Mouse (Mus musculus): Measurements from ENCODE around the gene Arid5b. TPM values are rescaled to one million over a fixed set of nuclear protein-coding genes. Genes with fewer than 3 reads are reported as not detected.
A peak's percentile ranks its signal among the peaks of the same experiment; 100 is the strongest.

Gene Arid5b
- total and polyA plus RNA-seq, 2 experiments from 2014 or later: 11.4 to 14.5 TPM

- H3K27me3 ChIP-seq (ENCODE audit: control insufficient read depth, insufficient read depth, low read length): no peaks in the 10 kb centered on the region
- no peaks in the 10 kb centered on the region for H3K36me3 ChIP-seq (replicated peaks; ENCODE audit: control insufficient read depth, insufficient read depth, low read length)
- no peak overlapping the region for H3K4me2 ChIP-seq (ENCODE audit: low read depth, low read length)
- no peak for TF ChIP-seq EP300 (IDR thresholded peaks at IDR 0.05; ENCODE audit: low read depth)
- no peak for TF ChIP-seq CTCF (IDR thresholded peaks at IDR 0.05; ENCODE audit: low read depth)
- no peak overlapping the region for H3K9ac ChIP-seq (replicated peaks; ENCODE audit: low read depth, low read length)
- H3K9me3 ChIP-seq (replicated peaks; ENCODE audit: control insufficient read depth, low read length): no peaks in the 10 kb centered on the region
- 36% methylated on average over 5 of the region's 5 CpGs for WGBS
- H3K27ac ChIP-seq (ENCODE audit: low read depth): no peak overlapping the region
- no peak for DNase-seq (ENCODE audit: low spot score)
- H3K4me3 ChIP-seq (ENCODE audit: low read depth, low read length): no peak overlapping the region
- no peak for ATAC-seq (ENCODE audit: insufficient read depth, low read depth)
- H3K4me1 ChIP-seq (ENCODE audit: control insufficient read depth, insufficient read depth): peaks cover 18% of the 10 kb centered on the region; the same call in 1 of the 2 replicates
Measured at GRCm38 (mm10) chr10:68158555-68158954, 120.0 kb downstream of the Arid5b start.

GRCm38 (mm10) chr10:68157511-68157910 lies 121.0 kb downstream of the Arid5b start:
- Histone ChIP-seq H3K4me2 (ENCODE audit: low read depth, low read length) (no peak overlapping the region), H3K4me1 (ENCODE audit: control insufficient read depth, insufficient read depth) (peaks cover 18% of the 10 kb centered on the region; the same call in 1 of the 2 replicates), H3K27me3 (ENCODE audit: control insufficient read depth, insufficient read depth, low read length) (no peaks in the 10 kb centered on the region), H3K36me3 (replicated peaks; ENCODE audit: control insufficient read depth, insufficient read depth, low read length) (no peaks in the 10 kb centered on the region), H3K9ac (replicated peaks; ENCODE audit: low read depth, low read length) (no peak overlapping the region), H3K9me3 (replicated peaks; ENCODE audit: control insufficient read depth, low read length) (no peaks in the 10 kb centered on the region), H3K27ac (ENCODE audit: low read depth) (no peak overlapping the region), H3K4me3 (ENCODE audit: low read depth, low read length) (no peak overlapping the region)
- no peak for TF ChIP-seq EP300 (IDR thresholded peaks at IDR 0.05; ENCODE audit: low read depth)
- TF ChIP-seq CTCF (IDR thresholded peaks at IDR 0.05; ENCODE audit: low read depth): no peak
- no peak for DNase-seq (ENCODE audit: low spot score)
- no peak for ATAC-seq (ENCODE audit: insufficient read depth, low read depth)
- 79% methylated on average over 8 of the region's 8 CpGs for WGBS

- ATAC-seq (ENCODE audit: insufficient read depth, low read depth): no peak
- 59% methylated on average over 10 of the region's 10 CpGs for WGBS
- no peak overlapping the region for H3K27ac ChIP-seq (ENCODE audit: low read depth)
Measured at GRCm38 (mm10) chr10:68156646-68157245, 121.8 kb downstream of the Arid5b start.

GRCm38 (mm10) chr10:68156159-68156558 lies 122.4 kb downstream of the Arid5b start:
- Histone ChIP-seq H3K27ac (ENCODE audit: low read depth) (no peak overlapping the region), H3K4me1 (ENCODE audit: control insufficient read depth, insufficient read depth) (peaks cover 18% of the 10 kb centered on the region; the same call in 1 of the 2 replicates), H3K4me3 (ENCODE audit: low read depth, low read length) (no peak overlapping the region), H3K9ac (replicated peaks; ENCODE audit: low read depth, low read length) (no peak overlapping the region), H3K27me3 (ENCODE audit: control insufficient read depth, insufficient read depth, low read length) (no peaks in the 10 kb centered on the region), H3K9me3 (replicated peaks; ENCODE audit: control insufficient read depth, low read length) (no peaks in the 10 kb centered on the region), H3K36me3 (replicated peaks; ENCODE audit: control insufficient read depth, insufficient read depth, low read length) (no peaks in the 10 kb centered on the region), H3K4me2 (ENCODE audit: low read depth, low read length) (no peak overlapping the region)
- WGBS: 74% methylated on average over 6 of the region's 6 CpGs
- TF ChIP-seq CTCF (IDR thresholded peaks at IDR 0.05; ENCODE audit: low read depth) (peak; percentile 7; the same call in 1 of the 2 replicates), EP300 (IDR thresholded peaks at IDR 0.05; ENCODE audit: low read depth) (no peak)
- ATAC-seq (ENCODE audit: insufficient read depth, low read depth): no peak
- DNase-seq (ENCODE audit: low spot score): no peak

More at GRCm38 (mm10) chr10:68156646-68157245, 121.8 kb downstream of the Arid5b start:
- no peaks in the 10 kb centered on the region for H3K36me3 ChIP-seq (replicated peaks; ENCODE audit: control insufficient read depth, insufficient read depth, low read length)
- no peak overlapping the region for H3K4me2 ChIP-seq (ENCODE audit: low read depth, low read length)
- no peak overlapping the region for H3K9ac ChIP-seq (replicated peaks; ENCODE audit: low read depth, low read length)
- no peaks in the 10 kb centered on the region for H3K9me3 ChIP-seq (replicated peaks; ENCODE audit: control insufficient read depth, low read length)
- H3K27me3 ChIP-seq (ENCODE audit: control insufficient read depth, insufficient read depth, low read length): no peaks in the 10 kb centered on the region
- H3K4me3 ChIP-seq (ENCODE audit: low read depth, low read length): no peak overlapping the region
- H3K4me1 ChIP-seq (ENCODE audit: control insufficient read depth, insufficient read depth): peaks cover 18% of the 10 kb centered on the region; the same call in 1 of the 2 replicates
- DNase-seq (ENCODE audit: low spot score): no peak
- TF ChIP-seq EP300 (IDR thresholded peaks at IDR 0.05; ENCODE audit: low read depth) (no peak), CTCF (IDR thresholded peaks at IDR 0.05; ENCODE audit: low read depth) (no peak)

GRCm38 (mm10) chr10:68155431-68156119 lies 123.0 kb downstream of the Arid5b start:
- no peak overlapping the region for H3K9ac ChIP-seq (replicated peaks; ENCODE audit: low read depth, low read length)
- no peak overlapping the region for H3K27ac ChIP-seq (ENCODE audit: low read depth)
- no peaks in the 10 kb centered on the region for H3K36me3 ChIP-seq (replicated peaks; ENCODE audit: control insufficient read depth, insufficient read depth, low read length)
- no peaks in the 10 kb centered on the region for H3K27me3 ChIP-seq (ENCODE audit: control insufficient read depth, insufficient read depth, low read length)
- no peak overlapping the region for H3K4me3 ChIP-seq (ENCODE audit: low read depth, low read length)
- no peaks in the 10 kb centered on the region for H3K9me3 ChIP-seq (replicated peaks; ENCODE audit: control insufficient read depth, low read length)
- 91% methylated on average over 6 of the region's 6 CpGs for WGBS
- TF ChIP-seq CTCF (IDR thresholded peaks at IDR 0.05; ENCODE audit: low read depth): no peak
- no peak for TF ChIP-seq EP300 (IDR thresholded peaks at IDR 0.05; ENCODE audit: low read depth)
- ATAC-seq (ENCODE audit: insufficient read depth, low read depth): no peak
- H3K4me2 ChIP-seq (ENCODE audit: low read depth, low read length): no peak overlapping the region
- DNase-seq (ENCODE audit: low spot score): no peak
- peaks cover 18% of the 10 kb centered on the region; the same call in 1 of the 2 replicates for H3K4me1 ChIP-seq (ENCODE audit: control insufficient read depth, insufficient read depth)

Data from heart, postnatal 0 days (tissue).